Mouse (Mus musculus) layer of hippocampus, postnatal 36 days (tissue): ENCODE measurements around the gene Odf2. TPM values are rescaled to one million over a fixed set of nuclear protein-coding genes. Genes with fewer than 3 reads are reported as not detected.
A peak's percentile ranks its signal among the peaks of the same experiment; 100 is the strongest.
"Not testable (repeated sequence)": the region's sequence is repeated elsewhere in the genome, so short reads cannot be mapped to it uniquely, and the experiment has no call there.

Experiments used
- DNase-seq, 2 experiments: peaks; one replicate each; pipeline ENCODE4 v3.0.0; 2022
- total RNA-seq, 2 experiments: library from RNA; stranded (reverse); gene quantifications; 2 replicates each; pipeline ENCODE4 v1.2.3; 2021

Odf2 gene
- total RNA-seq, 2 experiments from 2014 or later, result 101 to 114 TPM

DNA sequence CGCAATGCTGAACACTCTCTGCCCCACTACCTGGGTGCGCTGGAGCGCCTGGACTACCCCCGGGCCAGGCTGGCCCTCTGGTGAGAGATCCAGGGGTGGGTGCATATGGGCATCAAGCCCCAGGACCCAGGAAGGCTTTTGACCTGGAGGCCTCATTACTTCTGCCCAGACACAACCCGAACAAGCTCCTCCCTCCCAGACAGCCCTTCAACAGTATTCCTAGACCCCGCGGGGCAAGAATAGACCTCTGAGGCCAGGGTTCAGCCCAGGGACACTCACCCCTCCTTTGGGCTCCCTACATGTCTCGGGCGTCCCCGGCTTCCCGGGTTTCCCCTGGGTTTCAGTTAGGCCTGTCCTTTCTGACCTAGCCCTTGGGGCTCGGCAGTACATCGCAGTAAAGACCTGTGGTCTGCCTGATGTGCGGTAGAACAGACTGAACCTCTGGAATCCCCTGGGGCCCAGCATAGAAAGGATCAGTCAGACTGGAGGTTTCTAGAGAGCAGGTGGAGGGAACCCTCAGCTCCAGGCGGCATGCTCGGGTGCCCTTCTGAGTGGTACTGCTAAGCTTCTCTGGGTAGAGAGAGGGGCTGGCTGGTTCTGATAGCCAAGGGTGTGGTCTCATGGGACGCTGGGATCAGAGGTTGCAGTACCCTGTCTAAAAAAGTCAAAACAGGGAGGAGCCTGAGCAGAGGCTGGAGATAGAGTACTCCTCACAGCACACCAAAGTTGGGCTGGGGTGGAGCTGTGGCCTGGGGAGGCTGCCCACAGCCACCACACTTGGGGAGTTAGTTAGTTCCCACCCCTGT, 19.2 kb upstream of the Odf2 start:
- no peak for DNase-seq

DNA sequence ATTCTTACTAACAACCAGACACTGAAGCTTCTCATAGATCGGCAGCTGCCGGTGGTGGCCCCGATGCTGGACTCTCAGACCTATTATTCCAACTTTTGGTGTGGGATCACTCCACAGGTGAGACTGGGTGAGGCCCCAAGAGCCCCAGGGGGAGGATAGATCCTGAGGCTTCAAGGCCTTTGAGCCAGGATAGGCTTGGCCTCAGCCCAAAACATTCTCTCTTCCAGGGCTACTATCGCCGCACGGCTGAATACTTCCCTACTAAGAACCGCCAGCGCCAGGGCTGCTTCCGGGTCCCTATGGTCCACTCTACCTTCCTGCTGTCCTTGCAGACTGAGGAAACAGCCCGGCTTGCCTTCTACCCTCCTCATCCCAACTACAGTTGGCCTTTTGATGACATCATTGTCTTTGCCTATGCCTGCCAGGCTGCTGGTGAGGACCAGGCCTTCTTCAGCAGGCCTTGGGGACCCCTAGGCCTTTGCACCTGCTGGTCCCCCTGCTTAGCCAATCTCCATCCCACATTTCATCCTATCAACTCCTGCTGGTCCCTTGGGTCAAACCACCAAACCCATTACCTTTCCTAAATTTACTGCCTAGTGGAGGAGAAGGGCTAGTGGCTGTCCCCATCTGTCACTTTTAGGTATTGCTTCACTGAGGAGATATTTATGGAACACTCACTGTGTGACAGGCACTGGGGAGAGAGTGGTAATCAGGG, 16.3 kb upstream of the Odf2 start:
- DNase-seq, result no peak

DNA sequence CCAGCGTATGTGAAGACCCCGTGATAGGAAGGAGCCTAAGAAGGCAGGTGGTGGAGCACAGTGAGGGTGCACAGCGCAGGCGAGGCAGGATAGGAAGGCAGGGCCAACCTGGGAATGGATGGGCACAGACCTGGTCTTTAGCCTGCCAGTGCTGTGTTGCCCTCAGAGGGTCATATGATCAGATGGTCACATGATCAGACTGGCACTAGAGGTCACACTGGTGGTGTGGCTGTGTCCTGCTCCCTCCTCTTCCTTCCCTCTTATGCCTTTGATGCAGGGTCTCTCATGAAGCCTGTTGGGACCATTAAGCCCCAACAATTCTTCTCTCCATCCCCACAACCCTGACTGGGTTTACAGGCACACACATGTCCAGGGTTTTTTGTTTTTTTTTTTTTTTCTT, 15.2 kb upstream of the Odf2 start:
- DNase-seq, result no peak

GRCm38 (mm10) chr2:29878061-29878460, 11.0 kb upstream of the Odf2 start:
- no peak for DNase-seq

- DNase-seq, result no peak
Observed at GRCm38 (mm10) chr2:29879191-29879590, 9.8 kb upstream of the Odf2 start.

GRCm38 (mm10) chr2:29879964-29880830, 8.8 kb upstream of the Odf2 start:
- no peak for DNase-seq

GRCm38 (mm10) chr2:29886659-29887292, 2.2 kb upstream of the Odf2 start:
- not testable (repeated sequence) for DNase-seq

DNA sequence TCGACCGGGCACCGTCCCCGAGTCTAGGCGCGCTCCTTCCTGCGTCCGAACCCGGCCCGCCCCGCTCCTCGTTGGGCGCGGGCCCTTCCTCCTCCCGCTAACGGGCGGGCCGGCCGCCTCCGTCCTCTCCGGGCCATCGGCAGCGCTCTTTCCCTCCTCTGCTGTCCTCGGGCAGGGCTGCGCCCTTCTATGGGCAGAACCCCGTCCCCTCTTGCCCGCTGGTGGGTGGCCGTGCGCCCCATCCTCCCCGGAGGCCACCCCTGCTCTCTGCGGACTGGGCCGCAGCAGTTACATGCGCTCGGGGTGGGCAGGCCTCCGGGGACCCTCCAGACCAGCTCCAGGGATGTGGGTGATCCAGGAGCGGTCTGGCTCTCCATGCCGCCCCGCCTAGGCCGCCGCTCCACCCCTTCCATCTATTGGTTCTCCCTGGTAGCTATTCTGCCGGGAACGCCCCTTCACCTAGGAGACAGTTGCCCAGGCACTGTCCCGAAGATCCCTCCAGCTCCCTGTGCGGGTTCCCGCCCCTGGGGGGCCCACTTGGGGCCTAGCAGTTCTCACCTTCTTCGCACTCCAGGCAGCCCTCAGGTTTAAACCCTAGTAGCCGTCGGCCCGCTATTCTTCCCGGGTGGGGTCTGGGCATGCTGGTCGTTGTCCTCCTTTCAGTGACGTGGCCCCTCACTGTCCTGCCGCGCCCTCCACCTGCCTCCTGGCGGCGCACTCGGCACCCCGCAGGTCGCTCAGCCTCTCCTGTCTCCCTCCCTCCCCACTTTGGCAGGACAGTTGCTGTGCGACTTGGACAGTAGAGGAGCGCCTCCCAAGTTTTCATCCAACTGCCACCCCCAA, 1.2 kb downstream of the Odf2 start:
- DNase-seq, result peak; percentile 86 to 87

DNA sequence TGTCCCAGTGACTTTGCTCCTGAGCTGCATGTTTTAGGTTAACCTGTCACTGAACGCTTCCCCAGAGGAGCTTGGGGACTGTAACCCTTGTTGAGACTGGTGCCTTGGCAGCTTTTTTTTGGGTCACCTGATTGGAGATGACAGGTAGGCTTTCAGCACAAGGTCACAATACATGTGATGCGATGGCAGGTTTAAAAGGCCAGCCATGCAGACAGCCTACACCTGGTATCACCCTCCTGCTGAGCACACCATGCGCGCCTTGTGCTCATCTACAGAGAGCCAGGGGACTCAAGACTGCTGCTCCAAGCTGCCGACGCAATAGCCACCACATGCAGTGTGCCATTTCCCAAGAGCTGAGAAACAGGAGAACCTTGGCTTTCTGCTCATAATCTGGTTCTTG, 2.8 kb downstream of the Odf2 start:
- no peak for DNase-seq

GRCm38 (mm10) chr2:29896071-29896470, 7.0 kb downstream of the Odf2 start:
- no peak for DNase-seq

- DNase-seq, result no peak
Observed at GRCm38 (mm10) chr2:29897366-29897765, 8.3 kb downstream of the Odf2 start.

DNA sequence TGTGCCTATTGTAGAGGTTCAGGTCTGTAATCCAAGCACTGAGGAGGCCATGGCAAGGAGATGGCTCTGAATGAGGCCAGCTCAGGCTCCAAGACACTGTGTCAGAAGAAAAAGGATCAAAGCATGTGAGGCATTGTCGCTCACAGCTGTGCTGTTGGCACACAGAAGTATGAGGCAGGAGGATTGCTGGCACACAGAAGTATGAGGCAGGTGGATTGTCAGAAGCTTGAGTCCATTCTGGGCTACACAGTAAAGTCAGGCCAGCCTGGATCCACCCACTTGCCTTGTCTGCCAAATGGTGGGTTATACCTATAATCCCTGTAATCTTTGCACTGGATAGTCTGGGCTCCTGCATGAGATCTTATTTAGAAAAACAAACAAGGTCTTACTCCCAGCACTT, 9.1 kb downstream of the Odf2 start:
- DNase-seq, result no peak

DNA sequence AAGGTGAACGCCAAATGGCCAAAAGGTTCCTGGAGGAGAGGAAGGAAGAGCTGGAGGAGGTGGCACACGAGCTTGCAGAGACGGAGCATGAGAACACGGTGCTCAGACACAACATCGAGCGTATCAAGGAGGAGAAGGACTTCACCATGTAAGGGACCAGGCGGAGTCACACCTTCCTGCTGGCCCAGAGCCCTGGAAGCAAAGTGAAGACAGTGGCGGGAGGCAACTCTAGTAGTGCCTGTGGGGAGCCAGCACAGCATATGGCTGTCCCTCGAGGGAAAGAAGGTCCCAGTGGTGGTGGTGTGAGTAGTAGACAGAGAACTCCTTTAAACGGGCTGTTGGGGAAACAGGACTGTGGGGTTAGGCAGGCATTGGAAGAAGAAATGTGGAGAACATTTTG, 13.2 kb downstream of the Odf2 start:
- no peak for DNase-seq

DNA sequence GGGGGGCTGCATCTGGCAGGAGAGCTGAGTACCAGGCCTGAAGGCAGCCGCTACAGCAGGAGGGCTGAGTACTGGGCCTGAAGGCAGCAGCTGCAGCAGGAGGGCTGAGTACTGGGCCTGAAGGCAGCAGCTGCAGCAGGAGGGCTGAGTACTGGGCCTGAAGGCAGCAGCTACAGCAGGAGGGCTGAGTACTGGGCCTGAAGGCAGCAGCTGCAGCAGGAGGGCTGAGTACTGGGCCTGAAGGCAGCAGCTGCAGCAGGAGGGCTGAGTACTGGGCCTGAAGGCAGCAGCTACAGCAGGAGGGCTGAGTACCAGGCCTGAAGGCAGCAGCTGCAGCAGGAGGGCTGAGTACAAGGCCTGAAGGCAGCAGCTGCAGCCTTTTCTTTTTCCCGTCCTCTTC, 19.1 kb downstream of the Odf2 start:
- DNase-seq, result not testable (repeated sequence)

DNA sequence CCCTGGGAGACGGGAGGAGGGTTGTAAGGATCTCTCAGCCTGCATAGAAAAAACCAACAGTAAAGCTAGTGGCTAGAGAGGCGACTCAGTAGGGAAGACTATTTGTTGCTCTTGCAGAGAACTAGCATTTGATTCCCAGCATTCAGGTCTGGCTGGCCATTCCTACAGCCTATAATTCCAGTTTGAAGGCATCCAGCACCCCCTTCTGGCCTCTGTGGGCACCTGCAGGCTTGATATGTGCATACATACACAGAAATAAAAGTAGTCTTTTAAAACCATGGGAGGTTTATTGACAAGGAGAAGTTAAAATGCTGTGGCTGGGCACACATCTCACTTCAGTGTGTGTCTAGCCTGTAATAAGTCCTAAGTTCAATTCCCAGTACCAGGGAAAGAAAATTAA, 21.0 kb downstream of the Odf2 start:
- no peak for DNase-seq

- DNase-seq, result no peak
Observed at GRCm38 (mm10) chr2:29917621-29918020, 28.6 kb downstream of the Odf2 start.

DNA sequence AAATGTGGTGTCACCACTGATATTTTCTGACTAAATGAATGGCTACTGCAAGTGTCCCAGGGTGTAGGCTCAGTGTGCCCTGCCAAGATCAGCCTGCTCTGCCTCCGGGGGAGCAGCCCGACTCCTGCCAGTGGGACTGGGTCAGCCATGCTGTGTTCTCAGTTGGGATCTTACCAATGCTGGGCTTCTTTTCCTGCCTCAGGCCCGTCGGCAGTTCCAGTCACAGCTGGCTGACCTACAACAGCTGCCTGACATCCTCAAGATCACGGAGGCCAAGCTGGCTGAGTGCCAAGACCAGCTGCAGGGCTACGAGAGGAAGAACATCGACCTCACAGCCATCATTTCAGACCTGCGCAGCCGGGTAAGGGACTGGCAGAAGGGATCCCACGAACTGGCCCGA, 33.0 kb downstream of the Odf2 start:
- DNase-seq, result no peak

DNA sequence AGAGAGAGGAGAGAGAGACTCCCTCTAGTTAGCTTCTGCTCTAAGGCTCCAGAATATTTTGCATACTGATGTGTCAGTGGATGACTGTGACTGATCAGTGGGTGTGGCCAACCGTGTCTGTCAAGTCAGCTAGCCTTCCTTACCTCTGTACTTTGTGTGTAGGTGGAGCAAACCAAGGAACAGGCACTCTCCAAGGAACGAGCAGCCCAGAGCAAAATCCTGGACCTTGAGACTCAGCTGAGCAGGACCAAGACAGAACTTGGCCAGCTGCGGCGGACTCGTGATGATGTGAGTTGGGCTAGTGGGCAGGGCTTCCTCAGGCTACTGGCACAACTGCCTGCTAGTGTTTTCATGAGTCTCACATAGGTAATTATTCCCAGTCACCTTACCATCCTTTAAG, 37.5 kb downstream of the Odf2 start:
- no peak for DNase-seq

GRCm38 (mm10) chr2:29930506-29930905, 41.5 kb downstream of the Odf2 start:
- DNase-seq, result peak; percentile 38 to 45

DNA sequence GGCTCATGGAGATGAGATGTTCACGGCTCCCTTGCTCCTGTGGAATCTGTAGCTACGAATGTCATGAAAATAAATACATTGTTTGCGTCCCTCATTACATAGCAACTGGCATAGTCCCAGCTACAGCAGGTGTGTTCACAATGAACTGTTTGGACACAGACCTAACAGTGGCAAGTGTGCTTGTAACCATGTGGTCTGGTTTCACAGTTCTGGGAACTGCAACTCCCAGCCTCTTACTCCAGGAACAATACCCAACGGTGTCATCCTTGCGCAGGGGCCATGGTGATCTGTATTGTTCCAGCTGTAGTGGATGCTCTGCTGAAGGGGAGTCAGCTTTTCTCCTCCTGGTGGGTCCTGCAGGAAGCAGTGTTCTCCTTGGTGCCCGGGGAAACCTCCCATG, 42.2 kb downstream of the Odf2 start:
- DNase-seq, result no peak

DNA sequence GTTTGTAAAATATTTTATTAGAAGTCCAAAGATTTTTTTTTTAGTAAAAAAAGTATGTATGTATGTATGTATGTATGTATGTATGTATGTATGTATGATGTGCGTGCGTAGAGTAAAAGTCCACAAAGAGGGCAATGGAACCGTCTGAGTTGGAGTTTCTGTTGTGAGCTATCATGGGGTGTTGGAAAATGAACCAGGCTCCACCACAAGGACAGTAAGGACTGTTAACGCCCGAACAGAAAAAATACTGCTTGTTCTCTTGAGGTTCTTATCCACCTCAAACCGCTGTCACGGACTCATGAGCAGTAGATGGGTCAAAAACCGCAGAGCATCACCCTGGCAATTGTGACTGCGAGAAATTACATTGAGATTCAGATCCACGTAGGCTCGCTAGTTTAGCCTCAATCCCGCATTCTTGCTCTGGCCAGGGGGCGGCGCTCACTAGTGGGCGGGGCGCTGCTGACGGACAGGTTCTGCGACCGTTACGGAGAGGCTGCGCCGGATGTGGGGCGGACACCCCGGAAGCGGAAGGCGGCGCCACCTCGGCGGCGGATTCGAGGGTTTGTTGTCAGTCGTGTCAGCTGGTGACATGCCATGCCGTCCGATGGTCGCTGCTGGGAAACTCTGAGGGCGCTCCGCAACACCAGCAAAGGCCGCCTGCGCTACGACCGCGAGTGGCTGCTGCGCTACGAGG, 46.0 kb downstream of the Odf2 start, which contains the start of gene Gle1:
TSS of gene Gle1 (plus strand) at position 521 of the 694 bp plus-strand sequence.
- DNase-seq, result peak; percentile 96 to 97
